Mouse (Mus musculus) E14TG2a.4 (cell line): ENCODE data around the gene Crtc3.

Experiments
- H3K27me3 ChIP-seq: 2 replicates; pipeline ENCODE4 v1.6.1; 2014; ENCODE audit warnings: low read length, control low read depth; ENCODE audit not compliant: insufficient read depth
- H3K36me3 ChIP-seq: 2 replicates; pipeline ENCODE4 v1.6.1; 2014; ENCODE audit warnings: low read length, control low read depth; ENCODE audit not compliant: insufficient read depth
- H3K4me1 ChIP-seq: replicated peaks from 2 replicates; pipeline ENCODE4 v1.6.1; 2014; ENCODE audit warnings: low read depth, low read length, control low read depth
- H3K4me3 ChIP-seq: replicated peaks from 2 replicates; pipeline ENCODE4 v1.5.1; 2014; ENCODE audit warnings: mild to moderate bottlenecking, low read length
- H3K9me3 ChIP-seq: 2 replicates; pipeline ENCODE4 v1.6.1; 2014; ENCODE audit warnings: low read length, control low read depth
- CTCF ChIP-seq: conservative IDR thresholded peaks from 2 replicates; pipeline ENCODE4 v1.5.1; 2014; ENCODE audit warnings: low read length
- NANOG ChIP-seq: IDR thresholded peaks from 2 replicates; pipeline ENCODE4 v1.6.1; 2014; ENCODE audit warnings: borderline replicate concordance, low read length, mixed read lengths
- POU5F1 ChIP-seq: IDR thresholded peaks from 2 replicates; pipeline ENCODE4 v1.6.1; 2014; ENCODE audit warnings: low read length, borderline replicate concordance

Crtc3 gene

DNA sequence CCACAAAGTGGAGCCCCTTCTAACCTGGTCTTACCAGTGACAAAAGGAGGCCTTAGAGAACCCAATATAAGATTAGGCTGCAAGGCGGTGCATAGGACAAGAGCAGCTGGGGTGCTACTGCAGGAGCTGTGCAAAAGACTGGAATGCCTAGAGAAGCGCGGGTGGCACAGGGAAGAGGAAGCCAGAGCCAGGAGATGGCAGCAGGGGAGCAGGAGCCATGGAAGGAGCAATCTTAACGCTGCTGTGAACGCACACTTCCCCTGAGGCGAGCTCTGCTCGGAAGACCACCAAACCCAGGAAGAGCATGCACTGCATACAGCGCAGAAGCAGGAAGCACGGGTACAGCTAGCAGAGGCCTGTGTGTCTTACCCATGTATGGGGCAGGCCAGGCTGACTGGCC lies 72.6 kb downstream of the Crtc3 start:
- TF ChIP-seq CTCF (no peak), POU5F1 (no peak), NANOG (no peak)
- no peaks in the 10 kb centered on the region for H3K36me3 ChIP-seq
- peak overlapping the region; percentile 32; the same call in 1 of the 2 replicates for H3K4me3 ChIP-seq
- peaks cover 22% of the 10 kb centered on the region for H3K4me1 ChIP-seq
- H3K27me3 ChIP-seq, result peaks cover 5% of the 10 kb centered on the region; the same call in 1 of the 2 replicates
- H3K9me3 ChIP-seq, result no peaks in the 10 kb centered on the region

DNA sequence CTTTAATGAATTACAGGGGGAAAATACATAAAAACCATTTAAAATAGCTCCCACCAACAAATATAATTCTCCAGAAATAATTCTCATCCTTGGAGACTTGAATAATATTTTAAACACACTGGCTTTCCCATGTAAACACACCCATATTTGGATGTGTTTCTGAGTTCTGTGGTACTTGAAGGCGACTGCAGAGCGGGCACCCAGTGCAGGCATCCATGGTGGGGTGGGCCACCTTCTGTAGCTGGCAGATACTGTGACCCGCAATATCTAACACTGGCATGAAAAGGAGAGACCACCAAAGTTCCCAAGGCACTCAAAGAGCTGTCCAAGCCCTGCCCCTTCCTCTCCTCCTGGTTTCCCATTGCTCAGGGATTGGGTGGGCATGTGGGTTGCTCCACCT lies 74.6 kb downstream of the Crtc3 start:
- Histone ChIP-seq H3K9me3 (no peaks in the 10 kb centered on the region), H3K27me3 (peaks cover 5% of the 10 kb centered on the region; the same call in 1 of the 2 replicates), H3K4me3 (no peak overlapping the region), H3K4me1 (peaks cover 19% of the 10 kb centered on the region), H3K36me3 (no peaks in the 10 kb centered on the region)
- TF ChIP-seq CTCF, result no peak
- TF ChIP-seq POU5F1, result no peak
- no peak for TF ChIP-seq NANOG

DNA sequence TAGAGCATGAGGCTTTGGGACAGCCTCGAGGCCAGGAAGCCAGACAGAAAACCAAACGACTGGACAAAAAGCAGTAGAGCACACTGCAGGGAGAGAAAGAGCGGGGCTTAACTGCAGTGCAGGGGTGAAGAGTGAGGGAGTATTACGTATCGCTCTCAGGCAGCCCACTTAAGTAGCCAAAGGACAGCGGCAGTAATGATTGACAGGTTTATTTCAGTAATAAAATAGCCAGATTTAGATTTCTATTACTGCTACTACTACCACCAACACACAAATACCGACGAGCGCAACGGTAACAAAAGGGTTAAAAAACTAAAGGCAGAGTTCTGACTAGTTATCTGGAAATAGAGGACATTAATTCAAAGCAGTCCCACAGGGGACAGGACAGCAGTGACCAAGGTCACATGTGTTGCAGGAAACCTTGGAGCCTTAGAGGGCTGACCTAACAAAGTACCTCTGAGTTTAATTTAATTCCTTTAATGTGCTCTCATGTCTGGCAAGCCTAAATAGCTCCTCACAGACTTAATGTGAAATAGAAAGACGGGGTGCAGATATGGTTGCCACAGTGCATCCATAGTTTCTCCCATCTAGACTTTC lies 76.4 kb downstream of the Crtc3 start:
- peaks cover 5% of the 10 kb centered on the region; the same call in 1 of the 2 replicates for H3K27me3 ChIP-seq
- H3K4me1 ChIP-seq, result peaks cover 19% of the 10 kb centered on the region
- no peaks in the 10 kb centered on the region for H3K9me3 ChIP-seq
- H3K4me3 ChIP-seq, result no peak overlapping the region
- H3K36me3 ChIP-seq, result no peaks in the 10 kb centered on the region
- TF ChIP-seq POU5F1 (no peak), CTCF (no peak), NANOG (no peak)

DNA sequence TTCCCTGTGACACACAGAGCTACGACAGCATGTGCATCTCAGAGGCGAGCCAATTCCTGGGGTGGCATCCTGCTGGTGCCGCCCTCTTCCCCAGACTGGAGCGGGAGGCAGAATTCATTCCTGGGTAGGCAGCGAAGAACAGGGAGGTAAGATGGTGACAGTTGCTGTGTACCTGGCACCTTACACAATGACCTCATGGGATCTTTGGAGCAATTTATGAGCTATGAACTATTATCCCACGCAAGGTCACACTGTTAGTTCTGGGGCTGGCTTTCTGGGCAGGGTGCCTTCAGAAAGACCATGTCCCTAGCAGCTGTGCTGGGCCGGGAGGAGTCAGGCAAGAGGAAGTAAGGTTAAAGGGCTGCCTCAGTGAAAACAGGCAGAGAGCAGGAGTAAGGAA lies 77.0 kb downstream of the Crtc3 start:
- H3K27me3 ChIP-seq, result peaks cover 5% of the 10 kb centered on the region; the same call in 1 of the 2 replicates
- no peaks in the 10 kb centered on the region for H3K9me3 ChIP-seq
- no peaks in the 10 kb centered on the region for H3K36me3 ChIP-seq
- H3K4me3 ChIP-seq, result peak overlapping the region; percentile 37
- H3K4me1 ChIP-seq, result peaks cover 20% of the 10 kb centered on the region
- TF ChIP-seq POU5F1 (no peak), NANOG (no peak), CTCF (no peak)

DNA sequence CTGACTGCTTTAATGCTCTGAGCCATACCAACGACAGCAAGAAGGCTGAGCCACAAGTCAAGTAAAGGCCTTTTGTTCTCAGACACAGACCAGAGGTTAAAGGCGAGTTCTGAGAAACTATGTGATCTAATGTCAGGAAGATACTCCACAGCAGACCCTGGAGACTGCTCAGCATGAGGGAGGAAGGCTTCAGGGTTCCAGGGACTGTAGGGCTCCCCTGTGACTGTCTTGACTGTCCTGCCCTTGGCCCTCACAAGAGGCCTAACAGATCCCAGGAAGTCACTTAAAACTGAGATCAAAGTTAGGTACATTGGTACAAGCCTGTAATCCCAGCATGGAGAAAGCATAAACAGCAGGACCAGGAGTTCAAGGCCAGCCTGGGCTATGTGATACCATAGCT lies 81.2 kb downstream of the Crtc3 start:
- Histone ChIP-seq H3K9me3 (no peaks in the 10 kb centered on the region), H3K4me1 (peaks cover 25% of the 10 kb centered on the region), H3K4me3 (no peak overlapping the region), H3K27me3 (peaks cover 14% of the 10 kb centered on the region), H3K36me3 (no peaks in the 10 kb centered on the region)
- TF ChIP-seq NANOG, result no peak
- no peak for TF ChIP-seq CTCF
- TF ChIP-seq POU5F1, result no peak

DNA sequence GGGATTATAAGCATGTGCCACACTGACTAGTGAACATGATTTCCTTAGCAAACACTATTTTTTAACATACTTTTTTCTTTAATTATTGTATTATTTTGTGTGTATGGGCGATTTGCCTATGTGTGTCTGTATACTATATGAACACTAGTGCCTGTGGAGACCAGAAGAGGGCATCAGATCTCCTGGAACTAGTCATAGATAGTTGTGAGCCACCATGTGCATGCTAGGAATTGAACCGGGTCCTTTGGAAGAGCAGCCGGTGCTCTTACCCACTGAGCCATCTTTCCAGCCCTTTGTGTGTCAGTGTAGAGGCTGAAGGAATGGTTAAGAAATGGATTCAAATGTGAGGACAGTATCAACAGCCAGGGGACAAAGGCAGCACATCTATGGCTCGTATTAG lies 82.2 kb downstream of the Crtc3 start:
- no peaks in the 10 kb centered on the region for H3K36me3 ChIP-seq
- peaks cover 16% of the 10 kb centered on the region for H3K27me3 ChIP-seq
- no peaks in the 10 kb centered on the region for H3K9me3 ChIP-seq
- no peak overlapping the region for H3K4me3 ChIP-seq
- H3K4me1 ChIP-seq, result peaks cover 17% of the 10 kb centered on the region
- TF ChIP-seq POU5F1, result no peak
- TF ChIP-seq CTCF, result no peak

DNA sequence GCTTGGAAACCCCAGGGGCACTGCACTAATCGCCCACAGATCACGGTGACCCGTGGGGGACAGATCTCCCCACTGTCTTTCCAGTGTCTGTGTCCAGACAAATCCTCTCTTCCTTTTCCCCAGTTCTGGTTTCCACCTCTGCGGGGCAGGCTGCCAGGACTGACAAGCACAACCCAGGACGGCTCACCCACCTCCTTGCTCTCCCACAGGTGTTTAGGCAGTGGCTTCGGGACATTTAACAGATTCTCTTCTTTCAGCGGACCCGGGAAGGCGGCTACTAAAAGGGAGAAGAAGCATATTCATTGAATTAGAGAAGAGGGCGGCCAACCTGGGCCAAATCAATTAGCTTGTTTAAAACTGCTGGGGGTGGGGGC lies 83.1 kb downstream of the Crtc3 start:
- no peaks in the 10 kb centered on the region for H3K36me3 ChIP-seq
- peaks cover 20% of the 10 kb centered on the region for H3K27me3 ChIP-seq
- no peaks in the 10 kb centered on the region for H3K9me3 ChIP-seq
- TF ChIP-seq CTCF (no peak), POU5F1 (no peak), NANOG (no peak)
- peaks cover 13% of the 10 kb centered on the region for H3K4me1 ChIP-seq
- no peak overlapping the region for H3K4me3 ChIP-seq

DNA sequence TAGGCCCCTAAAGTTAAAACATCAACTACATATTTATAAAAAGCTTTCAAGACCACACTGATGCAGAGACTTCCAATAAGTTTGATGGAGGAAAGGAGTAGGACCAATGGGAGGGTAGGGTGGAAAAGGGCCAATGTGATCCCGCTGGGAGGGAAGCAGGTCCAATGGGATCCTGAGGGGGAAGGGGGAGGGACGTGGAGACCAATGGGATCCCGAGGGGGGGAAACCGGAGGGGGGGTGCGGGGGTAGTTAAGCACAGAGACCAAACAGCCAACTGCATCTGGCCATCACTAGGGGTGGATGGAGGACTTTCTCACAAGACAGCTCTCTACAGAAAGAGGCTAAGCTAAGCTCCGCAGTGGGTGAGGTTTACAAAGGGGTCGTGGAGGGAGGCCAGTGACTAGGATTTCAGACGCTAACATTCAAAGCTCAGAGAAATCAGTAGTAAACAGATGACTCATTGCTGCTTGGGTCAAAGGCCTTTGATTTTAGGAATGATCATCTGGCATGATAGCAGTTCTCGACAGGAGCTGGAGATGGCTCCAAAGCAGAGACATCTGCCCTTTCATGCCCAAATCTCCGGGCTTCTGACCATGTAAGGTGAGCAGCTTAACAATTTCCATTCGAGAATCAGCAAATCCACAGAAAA lies 83.6 kb downstream of the Crtc3 start:
- TF ChIP-seq CTCF (no peak), NANOG (no peak), POU5F1 (no peak)
- H3K4me1 ChIP-seq, result peaks cover 13% of the 10 kb centered on the region
- H3K9me3 ChIP-seq, result no peaks in the 10 kb centered on the region
- no peaks in the 10 kb centered on the region for H3K36me3 ChIP-seq
- H3K27me3 ChIP-seq, result peaks cover 20% of the 10 kb centered on the region
- H3K4me3 ChIP-seq, result no peak overlapping the region

DNA sequence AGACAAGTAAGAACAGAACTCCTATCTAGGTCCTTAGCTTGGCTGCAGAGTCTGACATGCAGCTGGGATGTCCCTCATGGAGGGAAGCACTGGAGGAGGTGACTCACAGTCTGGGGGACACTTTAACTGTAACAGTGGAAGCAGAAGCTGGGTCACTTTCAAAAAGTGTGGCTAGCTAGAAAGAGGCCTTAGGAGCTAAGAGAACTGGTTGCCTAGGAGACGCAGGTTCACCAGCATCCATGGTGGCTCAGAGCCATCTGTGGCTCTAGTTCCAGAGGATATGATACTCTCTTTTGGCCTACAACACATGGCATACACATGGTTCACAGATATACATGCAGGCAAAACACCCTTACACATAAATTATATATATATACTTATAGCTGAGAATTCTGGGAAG lies 86.1 kb downstream of the Crtc3 start:
- Histone ChIP-seq H3K4me1 (peaks cover 13% of the 10 kb centered on the region), H3K36me3 (no peaks in the 10 kb centered on the region), H3K9me3 (no peaks in the 10 kb centered on the region), H3K4me3 (no peak overlapping the region), H3K27me3 (peaks cover 24% of the 10 kb centered on the region)
- no peak for TF ChIP-seq CTCF
- TF ChIP-seq NANOG, result no peak
- TF ChIP-seq POU5F1, result no peak
